In the genomic region with DNA sequence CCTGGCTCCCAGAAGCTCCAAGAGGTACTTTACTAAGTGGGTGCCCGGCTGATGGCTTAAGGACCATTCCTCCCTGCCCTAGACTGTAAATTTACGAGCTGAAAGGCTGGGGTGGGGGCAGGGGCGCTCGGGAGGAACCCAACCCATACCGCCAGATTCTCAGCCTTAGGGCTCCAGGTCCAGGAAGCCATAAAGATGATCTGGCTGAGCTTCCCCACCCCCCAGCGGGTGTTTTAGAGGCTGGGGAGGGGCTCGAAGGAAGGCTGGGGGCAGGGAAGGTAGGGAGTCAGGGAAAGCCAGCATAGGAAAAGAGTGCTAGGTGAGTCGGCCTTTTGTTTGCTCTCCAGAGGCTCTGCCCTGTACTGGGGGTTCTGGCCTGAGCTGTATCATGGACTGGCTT, we compare ENCODE assay signal across 13 mouse cellular contexts. TPM values are rescaled to one million over a fixed set of nuclear protein-coding genes. Genes with fewer than 3 reads are reported as not detected.
DNase-seq lines count a peak whose midpoint lies in the region; ATAC-seq and TF ChIP-seq lines count a peak whose summit lies in the region.
"Had no signal": no experiment of that assay in that cellular context is flagged by ENCODE, and none has a peak within 500 bp of the region (broad histone marks: within the 10 kb centered on the region; RNA-seq: fewer than 3 reads in every experiment).

No protein-coding gene starts in this region.

- peaks cover 83% of the 10 kb centered on the region for H3K4me1 ChIP-seq in heart, postnatal 0 days (ENCODE audit: control insufficient read depth, insufficient read depth)
- H3K4me1 ChIP-seq in midbrain, embryonic 10.5 days, result peaks cover 71% of the 10 kb centered on the region
- H3K4me1 ChIP-seq in midbrain, embryonic 13.5 days (replicated peaks), result peaks cover 57% of the 10 kb centered on the region
- H3K4me1 ChIP-seq in embryonic facial prominence, embryonic 13.5 days, result peaks cover 80% of the 10 kb centered on the region

- H3K4me3 ChIP-seq in heart, postnatal 0 days (ENCODE audit: low read depth, low read length), result no peak overlapping the region
- no peak overlapping the region for H3K4me3 ChIP-seq in midbrain, embryonic 10.5 days
- no peak overlapping the region for H3K4me3 ChIP-seq in midbrain, embryonic 13.5 days (replicated peaks)
- H3K4me3 ChIP-seq in embryonic facial prominence, embryonic 13.5 days, result no peak overlapping the region
- H3K4me3 ChIP-seq in myocyte, result peak overlapping the region; percentile 17
- H3K4me3 ChIP-seq: erythroblast, embryonic 14.5 days had no signal

- H3K79me2 ChIP-seq in myocyte (ENCODE audit: control insufficient read depth, insufficient read depth), result peaks cover 75% of the 10 kb centered on the region

- H3K27me3 ChIP-seq in heart, postnatal 0 days (ENCODE audit: control insufficient read depth, insufficient read depth, low read length), result no peaks in the 10 kb centered on the region
- H3K27me3 ChIP-seq in midbrain, embryonic 10.5 days (ENCODE audit: low read depth, poor library complexity, severe bottlenecking), result peaks cover 90% of the 10 kb centered on the region
- H3K27me3 ChIP-seq in midbrain, embryonic 13.5 days, result peaks cover 39% of the 10 kb centered on the region
- no peaks in the 10 kb centered on the region for H3K27me3 ChIP-seq in embryonic facial prominence, embryonic 13.5 days
- no peaks in the 10 kb centered on the region for H3K27me3 ChIP-seq in myocyte (ENCODE audit: control insufficient read depth, insufficient read depth, insufficient read length)

- TF ChIP-seq CTCF in heart, postnatal 0 days (IDR thresholded peaks at IDR 0.05; ENCODE audit: low read depth), result no peak

- H3K27ac ChIP-seq in heart, postnatal 0 days (ENCODE audit: low read depth), result peak overlapping the region; percentile 92
- peak overlapping the region; percentile 61 for H3K27ac ChIP-seq in midbrain, embryonic 10.5 days (replicated peaks)
- H3K27ac ChIP-seq in midbrain, embryonic 13.5 days, result no peak overlapping the region
- H3K27ac ChIP-seq in embryonic facial prominence, embryonic 13.5 days, result peak overlapping the region; percentile 90

- ATAC-seq in heart, postnatal 0 days (ENCODE audit: insufficient read depth, low read depth), result no peak
- no peak for ATAC-seq in midbrain, embryonic 13.5 days
- no peak for ATAC-seq in embryonic facial prominence, embryonic 13.5 days (ENCODE audit: insufficient number of reproducible peaks, insufficient read depth, low FRiP score, low TSS enrichment, low read depth)
- no peak for ATAC-seq in granulocyte monocyte progenitor cell, adult 5-6 weeks (replicated peaks; ENCODE audit: poor library complexity, severe bottlenecking)

- peak overlapping the region; percentile 6; the same call in 1 of the 2 replicates for H3K9ac ChIP-seq in heart, postnatal 0 days (replicated peaks; ENCODE audit: low read depth, low read length)
- H3K9ac ChIP-seq in midbrain, embryonic 13.5 days (replicated peaks), result no peak overlapping the region
- peak overlapping the region; percentile 41 for H3K9ac ChIP-seq in embryonic facial prominence, embryonic 13.5 days

- no peaks in the 10 kb centered on the region for H3K36me3 ChIP-seq in heart, postnatal 0 days (replicated peaks; ENCODE audit: control insufficient read depth, insufficient read depth, low read length)
- H3K36me3 ChIP-seq in midbrain, embryonic 10.5 days, result no peaks in the 10 kb centered on the region
- H3K36me3 ChIP-seq in midbrain, embryonic 13.5 days, result no peaks in the 10 kb centered on the region
- no peaks in the 10 kb centered on the region for H3K36me3 ChIP-seq in embryonic facial prominence, embryonic 13.5 days
- no peaks in the 10 kb centered on the region for H3K36me3 ChIP-seq in myocyte (ENCODE audit: control insufficient read depth, insufficient read depth)

- no peak overlapping the region for H3K4me2 ChIP-seq in heart, postnatal 0 days (ENCODE audit: low read depth, low read length)
- H3K4me2 ChIP-seq in midbrain, embryonic 13.5 days (replicated peaks), result no peak overlapping the region
- peak overlapping the region; percentile 12; the same call in 1 of the 2 replicates for H3K4me2 ChIP-seq in embryonic facial prominence, embryonic 13.5 days
- peak overlapping the region; percentile 90 for H3K4me2 ChIP-seq in myocyte (ENCODE audit: low read depth)

- peak; percentile 5 for DNase-seq in heart, postnatal 0 days (ENCODE audit: low spot score)
- no peak for DNase-seq in heart, adult 8-10 months (ENCODE audit: low spot score)
- no peak for DNase-seq in midbrain, embryonic 10.5 days (ENCODE audit: low spot score)
- DNase-seq in spleen, postnatal 10 days (ENCODE audit: low spot score in 2 of 2), result no peak
- DNase-seq: adrenal gland, adult 8-10 months; spleen, adult 18-20 months; thymus, postnatal 4 days had no signal

- TF ChIP-seq POLR2A in myocyte (IDR thresholded peaks at IDR 0.05; ENCODE audit: insufficient read length, low read depth), result peak; percentile 13

- WGBS in heart, postnatal 0 days, result 23% methylated on average over 8 of the region's 8 CpGs
- 16% methylated on average over 8 of the region's 8 CpGs for WGBS in midbrain, embryonic 10.5 days
- 15% methylated on average over 8 of the region's 8 CpGs for WGBS in midbrain, embryonic 13.5 days
- WGBS in embryonic facial prominence, embryonic 13.5 days, result 12% methylated on average over 8 of the region's 8 CpGs

- H3K9me3 ChIP-seq in heart, postnatal 0 days (replicated peaks; ENCODE audit: control insufficient read depth, low read length), result no peaks in the 10 kb centered on the region
- no peaks in the 10 kb centered on the region for H3K9me3 ChIP-seq in midbrain, embryonic 10.5 days (replicated peaks)
- H3K9me3 ChIP-seq in midbrain, embryonic 13.5 days, result no peaks in the 10 kb centered on the region
- H3K9me3 ChIP-seq in embryonic facial prominence, embryonic 13.5 days, result no peaks in the 10 kb centered on the region

- H3ac ChIP-seq in myocyte (ENCODE audit: control insufficient read depth, insufficient read length), result peak overlapping the region; percentile 1

- no peak for TF ChIP-seq EP300 in heart, postnatal 0 days (IDR thresholded peaks at IDR 0.05; ENCODE audit: low read depth)

TF ChIP-seq in myocyte, 11 proteins besides CTCF, POLR2A, EP300 and RAD21:
- TF ChIP-seq TCF12 (IDR thresholded peaks at IDR 0.05; ENCODE audit: insufficient read depth, poor library complexity, severe bottlenecking) (no peak), E2F4 (IDR thresholded peaks at IDR 0.05; ENCODE audit: insufficient read depth) (no peak), POLR2AphosphoS2 (IDR thresholded peaks at IDR 0.05; ENCODE audit: insufficient read length, low read depth) (no peak), SRF (IDR thresholded peaks at IDR 0.05; ENCODE audit: control insufficient read depth, insufficient read length, low read depth) (no peak), REST (IDR thresholded peaks at IDR 0.05; ENCODE audit: insufficient read depth, insufficient read length) (no peak), MAX (IDR thresholded peaks at IDR 0.05; ENCODE audit: low read depth) (no peak), TCF3 (IDR thresholded peaks at IDR 0.05; ENCODE audit: insufficient read length, low read depth) (no peak), MYOD1 (IDR thresholded peaks at IDR 0.05; ENCODE audit: control insufficient read depth in 1 of 3, insufficient read length in 2 of 3, low read depth in 2 of 3) (no peak), MYOG (IDR thresholded peaks at IDR 0.05; ENCODE audit: control insufficient read depth in 1 of 3, insufficient read depth in 1 of 3, insufficient read length in 2 of 3, low read depth in 2 of 3) (no peak), USF1 (IDR thresholded peaks at IDR 0.05; ENCODE audit: low read depth) (no peak), CEBPB (IDR thresholded peaks at IDR 0.05; ENCODE audit: insufficient read depth, poor library complexity, severe bottlenecking) (no peak)

RNA-seq across cellular contexts. Expression of a gene that starts 17.8 kb away (rescaled TPM):
- total RNA-seq in heart, postnatal 0 days (2014; rRNA removed; ENCODE audit: low replicate concordance), result 50.5 and 63.2 TPM in 2 replicates
- polyA plus RNA-seq in heart, postnatal 0 days (2015; fragmentation: Nextera tagmentation; extraction: Ambion mirVana), result 4.9 and 5.0 TPM in 2 replicates
- 10 to 100 TPM in 3 of 4 experiments, 1 to 10 TPM in 1; 9.6 to 14.5 (median 12.0) TPM for total RNA-seq in heart, adult 8-10 months (2022)
- 2.7 and 3.2 TPM in 2 replicates for polyA plus RNA-seq in midbrain, embryonic 10.5 days (2016; fragmentation: Nextera tagmentation; extraction: Ambion mirVana)
- 3.1 and 4.0 TPM in 2 replicates for polyA plus RNA-seq in midbrain, embryonic 13.5 days (2015; fragmentation: Nextera tagmentation; extraction: Ambion mirVana)
- 6.0 and 6.1 TPM in 2 replicates for polyA plus RNA-seq in embryonic facial prominence, embryonic 13.5 days (2015; fragmentation: Nextera tagmentation; extraction: Ambion mirVana)
- 91.9 TPM for polyA plus RNA-seq in myocyte (2012; fragmentation: generic; extraction: Trizol)
- not detected in 2 replicates for total RNA-seq in granulocyte monocyte progenitor cell, adult 5-6 weeks (2014; fragmentation: Nextera tagmentation)
- not detected in 2 replicates for total RNA-seq in granulocyte monocyte progenitor cell, adult 5-6 weeks (2017)
- total RNA-seq: MEL had no signal
- polyA plus RNA-seq: erythroblast, embryonic 14.5 days had no signal

Comparison
In these comparisons a context has a peak if more than half of its experiments do, and no peak if none do; other contexts are left out.
1. H3K4me2 ChIP-seq: peak in embryonic facial prominence, embryonic 13.5 days (single experiment) and myocyte (single experiment); none in heart, postnatal 0 days (single experiment) and midbrain, embryonic 13.5 days (single experiment).
2. RNA of a gene that starts 17.8 kb away (polyA plus RNA-seq): 91.9 TPM in myocyte (single experiment); 6.0 to 6.1 TPM in embryonic facial prominence, embryonic 13.5 days, 4.9 to 5.0 TPM in heart, postnatal 0 days, 3.1 to 4.0 TPM in midbrain, embryonic 13.5 days and 2.7 to 3.2 TPM in midbrain, embryonic 10.5 days; every median in the first group is over 10 times any median in the second.